In genomic region chrX:12950928-12951660, GRCm38 (mm10) we compare ENCODE assay signal across 10 mouse cellular contexts.
DNase-seq lines count a peak whose midpoint lies in the region; ATAC-seq and TF ChIP-seq lines count a peak whose summit lies in the region.
"Had no signal": no experiment of that assay in that cellular context is flagged by ENCODE, and none has a peak within 500 bp of the region (broad histone marks: within the 10 kb centered on the region; RNA-seq: fewer than 3 reads in every experiment).

No protein-coding gene starts in this region.

- no peak for TF ChIP-seq CTCF in lung, postnatal 0 days (IDR thresholded peaks at IDR 0.05)
- no peak for TF ChIP-seq CTCF in cerebellum, adult 2 months (IDR thresholded peaks at IDR 0.05; ENCODE audit: borderline replicate concordance, insufficient read depth, low read depth, low read length)

- WGBS in lung, postnatal 0 days: 64% methylated on average over 4 of the region's 7 CpGs
- 50% methylated on average over 5 of the region's 7 CpGs for WGBS in cerebellum, adult 2 months

- TF ChIP-seq EP300 in lung, postnatal 0 days (IDR thresholded peaks at IDR 0.05): no peak

- no peak overlapping the region for H3K4me2 ChIP-seq in lung, postnatal 0 days (replicated peaks; ENCODE audit: low read depth, low read length)
- H3K4me2 ChIP-seq: embryonic facial prominence, embryonic 13.5 days had no signal

- no peaks in the 10 kb centered on the region for H3K27me3 ChIP-seq in lung, postnatal 0 days (replicated peaks; ENCODE audit: insufficient read depth, low read length)
- H3K27me3 ChIP-seq in cerebellum, adult 2 months (ENCODE audit: control insufficient read depth, insufficient read depth, low read length): no peaks in the 10 kb centered on the region

- peak; percentile 10 for DNase-seq in lung, postnatal 36 days
- no peak for DNase-seq in lung, postnatal 0 days (ENCODE audit: low spot score)
- DNase-seq in frontal cortex, adult 2 months (ENCODE audit: extremely low spot score in 1 of 2, low spot score in 1 of 2): peak; percentile 31 to 54
- peak; percentile 25 to 27 for DNase-seq in kidney, postnatal 36 days
- peak; percentile 69 for DNase-seq in testis, postnatal 14 days (ENCODE audit: low spot score)
- no peak for DNase-seq in embryo, embryonic 9.5 days (ENCODE audit: extremely low spot score)
- DNase-seq in cerebellum, adult 2 months: no peak

- no peaks in the 10 kb centered on the region for H3K36me3 ChIP-seq in lung, postnatal 0 days (ENCODE audit: insufficient read depth, low read length)
- H3K36me3 ChIP-seq: embryonic facial prominence, embryonic 13.5 days had no signal

- H3K9ac ChIP-seq in lung, postnatal 0 days (replicated peaks; ENCODE audit: low read depth): no peak overlapping the region
- H3K9ac ChIP-seq: embryonic facial prominence, embryonic 13.5 days had no signal

- H3K4me1 ChIP-seq in lung, postnatal 0 days (ENCODE audit: insufficient read depth, low read depth, low read length): no peaks in the 10 kb centered on the region
- H3K4me1 ChIP-seq in cerebellum, adult 2 months (ENCODE audit: control insufficient read depth, insufficient read depth, low read length): no peaks in the 10 kb centered on the region
- H3K4me1 ChIP-seq: embryonic facial prominence, embryonic 13.5 days had no signal

- H3K4me3 ChIP-seq in lung, postnatal 0 days (ENCODE audit: low read depth, low read length): no peak overlapping the region
- H3K4me3 ChIP-seq in cerebellum, adult 2 months (replicated peaks; ENCODE audit: insufficient read depth, low read depth, low read length): no peak overlapping the region
- H3K4me3 ChIP-seq: embryonic facial prominence, embryonic 13.5 days had no signal

- TF ChIP-seq POLR2A in cerebellum, adult 2 months (IDR thresholded peaks at IDR 0.05; ENCODE audit: borderline replicate concordance, insufficient read depth, low read length): no peak

- H3K9me3 ChIP-seq in lung, postnatal 0 days (ENCODE audit: low read length): no peaks in the 10 kb centered on the region
- H3K9me3 ChIP-seq: embryonic facial prominence, embryonic 13.5 days had no signal

- ATAC-seq in lung, postnatal 0 days: no peak
- ATAC-seq: hindbrain, postnatal 0 days had no signal

- H3K27ac ChIP-seq in lung, postnatal 0 days (ENCODE audit: low read length): no peak overlapping the region
- no peak overlapping the region for H3K27ac ChIP-seq in cerebellum, adult 2 months (ENCODE audit: insufficient read depth, low read length)
- H3K27ac ChIP-seq: embryonic facial prominence, embryonic 13.5 days; hindbrain, postnatal 0 days; macrophage had no signal

Comparison
In these comparisons a context has a peak if more than half of its experiments do, and no peak if none do; other contexts are left out.
1. DNase-seq: peak in lung, postnatal 36 days (single experiment), frontal cortex, adult 2 months (2 of 2), kidney, postnatal 36 days (2 of 2) and testis, postnatal 14 days (single experiment); none in lung, postnatal 0 days (single experiment), embryo, embryonic 9.5 days (single experiment) and cerebellum, adult 2 months (0 of 2).